Mouse (Mus musculus) forebrain, embryonic 16.5 days (tissue): ENCODE data around the gene Mstn. TPM values are rescaled to one million over a fixed set of nuclear protein-coding genes. Genes with fewer than 3 reads are reported as not detected.

ENCODE experiments used
- ATAC-seq: fragments of 200-750 bp; cut with Nextera tagmentation; 2 replicates; pipeline ENCODE4 v1.8.0; 2017; ENCODE audit warnings: mild to moderate bottlenecking, moderate library complexity
- H3K27ac ChIP-seq: fragments of 300-500 bp; sonication (generic); 2 replicates; pipeline ENCODE4 v1.5.1; 2014; ENCODE audit warnings: low read length, control low read depth
- H3K27me3 ChIP-seq: fragments of 300-500 bp; sonication (generic); replicated peaks from 2 replicates; pipeline ENCODE4 v1.6.1; 2014; ENCODE audit warnings: low read length; ENCODE audit not compliant: control insufficient read depth, insufficient read depth
- H3K36me3 ChIP-seq: fragments of 300-500 bp; sonication (generic); 2 replicates; pipeline ENCODE4 v1.6.1; 2014; ENCODE audit not compliant: control insufficient read depth, insufficient read depth
- H3K4me1 ChIP-seq: fragments of 300-500 bp; sonication (generic); replicated peaks from 2 replicates; pipeline ENCODE4 v1.6.1; 2014; ENCODE audit warnings: low read length; ENCODE audit not compliant: control insufficient read depth, insufficient read depth
- H3K4me2 ChIP-seq: fragments of 300-500 bp; sonication (generic); 2 replicates; pipeline ENCODE4 v1.6.1; 2014; ENCODE audit warnings: mild to moderate bottlenecking, low read length, control low read depth
- H3K4me3 ChIP-seq: fragments of 300-500 bp; sonication (generic); replicated peaks from 2 replicates; pipeline ENCODE4 v1.5.1; 2014; ENCODE audit warnings: mild to moderate bottlenecking, low read length, control low read depth
- H3K9ac ChIP-seq: fragments of 300-500 bp; sonication (generic); replicated peaks from 2 replicates; pipeline ENCODE4 v1.6.1; 2014; ENCODE audit warnings: low read depth, low read length, control low read depth
- H3K9me3 ChIP-seq: fragments of 300-500 bp; sonication (generic); 2 replicates; pipeline ENCODE4 v1.6.1; 2016; ENCODE audit warnings: low read length; ENCODE audit not compliant: control insufficient read depth
- WGBS: fragments of 180-500 bp; shearing (Covaris S2); extraction: QIAGEN DNeasy Blood & Tissue Kit; methylation state at CpG from one replicate; pipeline ENCODE4 v1.1.7; 2014; 5-methylcytosine and 5-hydroxymethylcytosine counted together
- polyA plus RNA-seq: library from polyadenylated mRNA; unstranded; fragments of >200 nt; fragmentation: Nextera tagmentation; extraction: Ambion mirVana; gene quantifications from 2 replicates; pipeline ENCODE4 v1.2.1, GENCODE M21; 2015

Mstn gene
- polyA plus RNA-seq = 0.68 and 0.89 TPM in 2 replicates

DNA sequence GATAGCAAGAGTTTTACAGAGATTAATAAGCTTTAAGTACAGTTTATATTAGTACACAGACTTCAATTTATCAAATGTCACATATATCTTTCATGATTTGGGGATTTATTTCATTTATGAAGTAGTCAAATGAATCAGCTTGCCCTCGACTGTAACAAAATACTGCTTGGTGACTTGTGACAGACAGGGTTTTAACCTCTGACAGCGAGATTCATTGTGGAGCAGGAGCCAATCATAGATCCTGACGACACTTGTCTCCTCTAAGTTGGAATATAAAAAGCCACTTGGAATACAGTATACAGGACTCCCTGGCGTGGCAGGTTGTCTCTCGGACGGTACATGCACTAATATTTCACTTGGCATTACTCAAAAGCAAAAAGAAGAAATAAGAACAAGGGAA lies at the start of gene Mstn:
TSS of gene Mstn (plus strand) at position 301 of the 400 bp plus-strand sequence.
- peak within 1 kb of the TSS; percentile 33 for H3K4me2 ChIP-seq
- H3K27ac ChIP-seq = peak within 1 kb of the TSS; percentile 50; the same call in 1 of the 2 replicates
- H3K27me3 ChIP-seq = no peaks in the 10 kb centered on the region
- no peaks in the 10 kb centered on the region for H3K36me3 ChIP-seq
- H3K9ac ChIP-seq = peak within 1 kb of the TSS; percentile 6; the same call in 1 of the 2 replicates
- no peak for ATAC-seq
- peaks cover 14% of the 10 kb centered on the region for H3K4me1 ChIP-seq
- no peaks in the 10 kb centered on the region for H3K9me3 ChIP-seq
- 47% methylated on average over 6 of the region's 6 CpGs for WGBS
- H3K4me3 ChIP-seq = 0 out of 2 replicates have a peak within 1 kb of the TSS, but pooled peaks have one; percentile 8

DNA sequence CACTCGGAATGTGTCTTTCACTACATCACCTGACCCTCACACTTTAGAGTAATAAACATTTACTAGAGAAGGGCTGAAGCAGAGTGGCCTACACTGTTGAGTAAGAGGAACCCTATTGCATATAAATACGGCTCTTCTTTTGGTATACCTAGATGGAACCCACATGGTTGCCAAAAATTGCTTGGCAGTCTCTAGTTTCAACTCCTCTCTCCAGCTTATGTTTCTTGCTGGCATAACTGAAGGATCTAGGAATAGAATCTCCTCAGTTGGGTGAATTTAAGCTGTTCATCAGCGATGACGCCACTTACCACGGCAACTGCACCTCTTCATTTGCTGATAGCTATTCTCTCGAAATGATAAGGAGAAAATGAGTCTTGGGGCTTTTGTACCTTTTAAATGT lies 46.7 kb upstream of the Mstn start:
- 91% methylated on average over 6 of the region's 6 CpGs for WGBS
- no peaks in the 10 kb centered on the region for H3K27me3 ChIP-seq
- H3K9me3 ChIP-seq = no peaks in the 10 kb centered on the region
- no peaks in the 10 kb centered on the region for H3K4me1 ChIP-seq
- H3K36me3 ChIP-seq = no peaks in the 10 kb centered on the region
- H3K4me2 ChIP-seq = no peak overlapping the region
- H3K27ac ChIP-seq = no peak overlapping the region
- H3K9ac ChIP-seq = no peak overlapping the region
- ATAC-seq = no peak
- no peak overlapping the region for H3K4me3 ChIP-seq

DNA sequence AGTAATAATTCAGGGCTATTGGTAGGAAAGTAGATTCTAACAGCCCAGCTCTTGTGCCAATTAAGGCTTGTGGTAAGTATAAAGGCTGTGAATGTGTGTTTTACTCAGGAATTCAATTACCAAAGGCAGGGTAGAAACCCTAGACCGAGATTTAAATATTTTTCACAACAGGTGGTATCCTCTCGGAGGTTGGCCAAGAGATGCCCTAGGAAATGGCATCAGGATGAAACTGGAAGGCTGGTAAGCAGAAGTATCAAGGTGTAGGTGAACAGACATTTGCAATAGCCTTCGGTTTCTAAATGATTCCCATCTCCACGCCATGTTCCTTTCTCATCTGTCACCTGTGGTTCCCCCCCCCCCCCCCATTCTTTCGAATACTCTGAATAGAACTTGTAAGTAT lies 45.8 kb upstream of the Mstn start:
- H3K27me3 ChIP-seq = no peaks in the 10 kb centered on the region
- 33% methylated on average over 5 of the region's 5 CpGs for WGBS
- no peaks in the 10 kb centered on the region for H3K9me3 ChIP-seq
- H3K9ac ChIP-seq = no peak overlapping the region
- ATAC-seq = no peak
- no peak overlapping the region for H3K4me3 ChIP-seq
- H3K36me3 ChIP-seq = no peaks in the 10 kb centered on the region
- H3K27ac ChIP-seq = no peak overlapping the region
- H3K4me2 ChIP-seq = no peak overlapping the region
- H3K4me1 ChIP-seq = no peaks in the 10 kb centered on the region; the same call in 1 of the 2 replicates

DNA sequence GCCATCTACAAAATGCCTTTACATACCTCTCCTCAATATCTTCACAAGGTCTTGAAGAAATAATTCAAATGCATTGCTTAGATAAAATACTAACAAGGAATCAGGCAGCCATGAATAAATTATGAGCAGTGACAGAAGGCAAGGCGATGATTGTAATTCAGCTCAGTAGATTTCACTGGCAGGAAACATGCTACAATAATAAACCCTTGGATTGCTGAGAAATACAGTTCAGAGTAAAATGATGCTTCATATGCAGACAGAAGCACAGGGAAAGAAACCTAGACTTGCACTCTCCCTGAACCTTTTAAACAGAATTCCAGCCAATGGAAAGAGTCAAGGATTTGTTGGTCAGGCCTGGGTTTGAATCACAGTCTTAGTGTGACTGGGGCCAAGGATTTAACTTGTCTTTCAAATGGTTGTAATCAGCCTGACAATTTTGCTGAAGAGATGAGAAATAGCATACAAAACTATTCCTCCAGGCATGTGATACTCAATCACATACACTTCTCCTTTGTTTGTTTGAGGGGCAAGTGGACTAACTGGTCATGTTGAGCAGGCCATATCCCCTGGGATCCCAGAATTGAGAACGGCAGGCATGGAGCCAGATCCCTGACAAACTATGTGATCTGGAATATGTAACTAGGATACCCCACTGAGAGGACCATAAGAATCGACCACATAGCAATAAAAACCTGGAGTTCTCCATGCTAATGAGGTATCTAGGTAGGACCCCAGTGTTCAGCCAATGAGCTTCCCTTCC lies 42.5 kb upstream of the Mstn start:
- H3K9me3 ChIP-seq = no peaks in the 10 kb centered on the region
- H3K9ac ChIP-seq = no peak overlapping the region
- no peak overlapping the region for H3K4me2 ChIP-seq
- H3K4me3 ChIP-seq = no peak overlapping the region
- WGBS = 59% methylated on average over 3 of the region's 3 CpGs
- peak; percentile 73; the same call in 1 of the 2 replicates for ATAC-seq
- no peaks in the 10 kb centered on the region; the same call in 1 of the 2 replicates for H3K4me1 ChIP-seq
- peak overlapping the region; percentile 87 for H3K27ac ChIP-seq
- no peaks in the 10 kb centered on the region for H3K36me3 ChIP-seq
- H3K27me3 ChIP-seq = no peaks in the 10 kb centered on the region

DNA sequence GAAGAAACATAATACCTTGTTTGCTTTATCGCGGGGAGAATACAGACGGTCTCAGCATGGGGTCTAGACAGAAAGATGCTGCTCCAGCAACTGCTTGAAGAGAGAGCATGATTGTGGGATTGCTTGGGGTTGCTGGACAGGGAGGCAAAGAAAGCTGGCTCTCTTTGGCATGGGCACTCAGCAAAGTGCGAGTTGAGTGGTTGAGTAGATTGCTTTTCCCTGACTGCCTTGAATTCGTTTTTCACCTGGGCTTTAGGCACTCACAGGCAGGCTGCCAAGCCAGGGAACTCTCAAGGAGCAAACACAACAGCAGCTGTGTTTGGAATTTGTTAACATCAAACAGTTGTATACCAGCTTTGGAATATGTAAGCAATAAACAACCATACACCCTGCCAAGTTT lies 41.4 kb upstream of the Mstn start, which contains the start of gene 1700019D03Rik:
TSS of gene 1700019D03Rik (minus strand) at position 101 of the 400 bp plus-strand sequence.
- Histone ChIP-seq H3K27ac (peak within 1 kb of the TSS; percentile 87), H3K36me3 (no peaks in the 10 kb centered on the region), H3K9me3 (no peaks in the 10 kb centered on the region), H3K4me3 (no peak within 1 kb of the TSS), H3K4me1 (no peaks in the 10 kb centered on the region; the same call in 1 of the 2 replicates), H3K4me2 (no peak within 1 kb of the TSS), H3K9ac (no peak within 1 kb of the TSS), H3K27me3 (no peaks in the 10 kb centered on the region)
- WGBS = 57% methylated on average over 5 of the region's 5 CpGs
- ATAC-seq = no peak

DNA sequence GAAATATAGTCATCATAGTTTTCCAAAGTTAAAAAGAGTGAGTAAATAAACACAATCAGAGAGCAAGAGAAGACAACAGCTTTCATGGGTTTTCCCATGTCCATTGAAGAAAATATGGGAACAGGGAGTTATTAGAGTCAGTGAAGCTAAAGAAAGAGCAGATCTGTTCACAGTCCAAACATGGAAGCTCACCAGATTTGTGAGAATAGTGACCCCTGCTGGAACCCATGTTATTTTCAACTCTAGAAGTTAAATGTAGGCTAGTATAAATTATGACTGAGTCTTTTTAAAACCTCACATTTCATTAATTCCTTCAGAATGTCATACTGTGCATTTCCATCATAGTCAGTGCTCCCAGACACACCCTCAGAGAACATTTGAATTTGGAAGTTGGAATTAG lies 28.9 kb upstream of the Mstn start:
- no peaks in the 10 kb centered on the region for H3K36me3 ChIP-seq
- no peak overlapping the region for H3K4me2 ChIP-seq
- no peak overlapping the region for H3K9ac ChIP-seq
- no peaks in the 10 kb centered on the region for H3K4me1 ChIP-seq
- H3K9me3 ChIP-seq = no peaks in the 10 kb centered on the region
- H3K4me3 ChIP-seq = no peak overlapping the region
- no peak overlapping the region for H3K27ac ChIP-seq
- H3K27me3 ChIP-seq = no peaks in the 10 kb centered on the region
- ATAC-seq = peak; percentile 58; the same call in 1 of the 2 replicates

DNA sequence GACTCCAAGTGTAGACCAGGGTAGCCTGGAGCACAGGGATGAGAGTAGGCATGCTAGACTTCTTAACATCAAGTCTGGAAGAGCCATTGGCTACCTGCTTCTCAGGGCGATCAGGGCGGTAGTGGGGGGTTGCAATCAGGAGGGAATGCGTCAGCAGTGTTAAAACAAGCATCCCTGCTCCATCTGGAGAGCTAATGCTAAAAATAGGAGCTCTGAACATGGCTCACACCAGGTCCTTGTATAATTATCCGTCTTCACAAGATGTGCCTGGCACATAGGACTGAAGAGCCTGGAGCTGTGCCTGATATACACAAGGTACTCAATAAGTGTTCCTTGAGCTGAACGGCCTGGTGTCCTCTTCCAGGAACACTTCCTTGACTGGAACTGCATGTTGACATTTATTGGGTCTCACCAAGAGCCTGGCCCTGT lies 24.0 kb upstream of the Mstn start:
- 85% methylated on average over 5 of the region's 5 CpGs for whole genome bisulfite sequencing
- H3K4me1 ChIP-seq = no peaks in the 10 kb centered on the region
- no peak for ATAC-seq

DNA sequence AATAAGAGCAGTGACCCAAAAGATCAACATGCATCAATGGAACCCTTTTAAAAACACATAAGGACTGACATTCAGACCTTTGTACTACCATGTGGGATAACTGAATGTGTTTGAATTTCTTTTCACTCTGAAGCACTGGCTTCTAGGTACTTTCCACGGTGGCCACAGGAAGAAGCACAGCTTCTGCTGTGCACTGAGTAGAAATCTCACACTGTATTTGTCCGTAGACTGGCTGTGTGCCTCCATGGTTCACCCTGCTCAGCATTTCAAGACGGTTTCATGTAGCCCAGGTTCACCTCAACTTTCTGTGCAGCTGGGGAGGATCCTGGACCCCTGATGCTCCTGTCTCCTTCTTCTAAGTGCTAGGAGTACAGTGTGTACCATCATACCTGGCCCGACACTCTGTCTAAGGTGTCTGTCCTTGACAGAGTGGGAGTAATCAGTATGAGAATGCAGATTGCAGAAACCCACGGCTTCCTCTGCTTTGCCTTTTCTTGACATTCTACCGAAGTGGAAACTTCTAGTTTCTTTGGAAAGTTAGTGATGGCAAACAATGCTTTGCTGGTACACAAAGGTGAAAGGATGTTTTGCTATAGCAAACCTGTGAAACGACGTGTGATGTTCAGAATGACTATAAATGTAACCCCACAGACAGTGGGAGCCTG lies 11.5 kb upstream of the Mstn start:
- ATAC-seq = no peak
- no peak overlapping the region for H3K27ac ChIP-seq
- H3K9me3 ChIP-seq = no peaks in the 10 kb centered on the region
- H3K27me3 ChIP-seq = no peaks in the 10 kb centered on the region
- WGBS = 80% methylated on average over 8 of the region's 8 CpGs
- H3K4me1 ChIP-seq = no peaks in the 10 kb centered on the region
- no peak overlapping the region for H3K4me3 ChIP-seq
- no peak overlapping the region for H3K9ac ChIP-seq
- no peaks in the 10 kb centered on the region for H3K36me3 ChIP-seq
- H3K4me2 ChIP-seq = no peak overlapping the region

More for the DNA sequence above, 24.0 kb upstream of the Mstn start:
- H3K27ac ChIP-seq = no peak overlapping the region
- H3K27me3 ChIP-seq = no peaks in the 10 kb centered on the region
- H3K36me3 ChIP-seq = no peaks in the 10 kb centered on the region
- no peak overlapping the region for H3K4me2 ChIP-seq
- H3K9ac ChIP-seq = no peak overlapping the region
- no peaks in the 10 kb centered on the region for H3K9me3 ChIP-seq
- no peak overlapping the region for H3K4me3 ChIP-seq
